Comparison of ENCODE assay signal across 8 mouse cellular contexts in the genomic region with DNA sequence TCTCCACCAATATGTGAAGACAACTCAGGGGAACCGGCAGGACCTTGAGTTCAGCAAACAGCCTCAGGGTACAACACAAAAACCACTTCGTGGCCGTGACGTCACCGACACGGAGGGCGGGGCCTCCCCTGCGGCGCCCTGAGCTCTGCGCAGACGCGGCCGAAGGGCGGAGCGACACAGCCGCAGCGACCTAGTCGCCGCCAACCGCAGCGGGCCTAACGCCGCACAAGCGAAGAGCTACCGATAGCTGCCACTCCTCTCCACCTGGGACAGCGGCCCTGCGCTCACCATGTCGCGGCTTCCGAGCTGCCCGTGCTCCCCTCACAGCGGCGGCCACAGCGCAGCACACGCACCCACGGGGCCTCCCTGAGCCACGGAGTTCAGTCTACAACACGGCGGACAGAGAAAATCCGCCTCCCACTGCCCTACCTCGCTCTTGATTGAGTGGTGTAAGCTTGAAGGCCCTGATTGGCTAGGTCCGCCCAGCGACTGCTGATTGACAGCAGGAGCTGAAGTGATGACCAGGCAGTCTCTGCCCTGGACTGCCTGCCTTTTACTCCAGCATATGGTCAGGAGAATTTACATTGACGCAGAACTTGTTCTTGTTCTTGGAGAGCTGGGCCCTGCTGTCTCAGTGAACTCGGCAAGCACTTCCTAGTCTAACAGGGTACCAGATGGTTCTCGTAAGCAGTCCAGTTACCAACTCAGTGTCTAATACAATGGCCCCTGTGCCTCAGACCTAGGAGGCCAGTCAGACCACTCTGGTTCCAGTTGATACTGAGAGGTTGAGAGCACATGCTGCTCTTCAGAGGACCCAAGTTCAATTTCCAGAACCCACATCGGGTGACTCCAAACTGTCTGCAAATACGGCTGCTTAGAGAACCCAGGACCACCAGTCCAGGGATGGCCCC. TPM values are rescaled to one million over a fixed set of nuclear protein-coding genes. Genes with fewer than 3 reads are reported as not detected.
A peak's percentile ranks its signal among the peaks of the same experiment; 100 is the strongest.
DNase-seq lines count a peak whose midpoint lies in the region; ATAC-seq lines count a peak whose summit lies in the region.

A gene (minus strand): TSS at position 427 of the 911 bp plus-strand sequence.

- intact Hi-C loops in gastrocnemius, postnatal 14 days (cut with DNase I; ENCODE audit: low total_unique reads) = no loop called here
- intact Hi-C loops in left cerebral cortex, postnatal 10 days (cut with DNase I) = no loop called here

- ATAC-seq in inflammation-experienced regulatory T-cells, adult 6 months = peak; percentile 93
- ATAC-seq in megakaryocyte-erythroid progenitor cell, adult 5-6 weeks (replicated peaks; ENCODE audit: low FRiP score, low TSS enrichment, poor library complexity, severe bottlenecking) = peak; percentile 85

- DNase-seq in adrenal gland, adult (ENCODE audit: inconsistent age in 2 of 2, low spot score in 1 of 2) = peak; percentile 96 to 98
- DNase-seq in embryo, embryonic 10.5 days (ENCODE audit: low spot score) = peak; percentile 95
- peak; percentile 94 for DNase-seq in gastrocnemius, postnatal 14 days
- DNase-seq in left cerebral cortex, postnatal 10 days (ENCODE audit: extremely low spot score in 1 of 2, low spot score in 2 of 2) = peak; percentile 91 to 95
- DNase-seq in right cerebral cortex, postnatal 25 days = peak; percentile 96
- peak; percentile 92 to 95 for DNase-seq in urinary bladder, postnatal 4 days (ENCODE audit: low spot score in 2 of 2)

RNA-seq across cellular contexts. Expression of the gene that starts here (rescaled TPM):
- 1 to 10 TPM; 2.6 to 3.0 TPM for total RNA-seq in gastrocnemius, postnatal 14 days (2021)
- 1 to 10 TPM; 3.8 to 8.4 (median 7.1) TPM for polyA plus RNA-seq in inflammation-experienced regulatory T-cells, adult 6 months (2017; shearing (Covaris generic))
- 1 to 10 TPM; 3.9 to 4.5 TPM for total RNA-seq in left cerebral cortex, postnatal 10 days (2021)
- 6.0 and 6.7 TPM in 2 replicates for total RNA-seq in megakaryocyte-erythroid progenitor cell, adult 5-6 weeks (2014; fragmentation: Nextera tagmentation)
- total RNA-seq in megakaryocyte-erythroid progenitor cell, adult 5-6 weeks (2017) = 5.0 and 7.4 TPM in 2 replicates

Comparison
In these comparisons a context has a peak if more than half of its experiments do, and no peak if none do; other contexts are left out.
1. Peak in every context shown above with its lines: DNase-seq and ATAC-seq.